Mouse (Mus musculus) right cerebral cortex, postnatal 10 days (tissue): Measurements from ENCODE around the gene Frmpd1.

Experiments used
- DNase-seq, 2 experiments: peaks; one replicate each; pipeline ENCODE4 v3.0.0; 2021; ENCODE audit warnings: low spot score in 2 of 2

Frmpd1 gene

DNA sequence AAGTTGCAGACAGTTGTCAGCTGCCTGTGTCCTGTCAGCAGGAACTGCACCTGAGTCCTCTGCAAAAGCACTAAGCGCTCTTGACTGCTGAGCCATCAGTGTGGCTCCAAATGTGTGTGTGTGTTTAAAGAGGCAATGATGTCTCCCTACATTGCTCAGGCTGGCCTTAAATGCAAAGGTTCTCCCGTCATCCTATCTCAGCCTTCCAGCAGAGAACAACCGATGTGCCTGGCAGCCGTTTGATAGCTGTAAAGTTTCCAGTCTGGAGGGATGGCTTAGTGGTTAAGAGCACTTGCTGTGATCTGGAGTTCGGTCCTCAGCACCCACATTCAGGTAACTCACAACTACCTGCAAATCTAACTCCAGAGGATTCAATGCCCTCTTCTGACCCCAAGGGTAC lies 56.7 kb downstream of the Frmpd1 start:
- no peak for DNase-seq

DNA sequence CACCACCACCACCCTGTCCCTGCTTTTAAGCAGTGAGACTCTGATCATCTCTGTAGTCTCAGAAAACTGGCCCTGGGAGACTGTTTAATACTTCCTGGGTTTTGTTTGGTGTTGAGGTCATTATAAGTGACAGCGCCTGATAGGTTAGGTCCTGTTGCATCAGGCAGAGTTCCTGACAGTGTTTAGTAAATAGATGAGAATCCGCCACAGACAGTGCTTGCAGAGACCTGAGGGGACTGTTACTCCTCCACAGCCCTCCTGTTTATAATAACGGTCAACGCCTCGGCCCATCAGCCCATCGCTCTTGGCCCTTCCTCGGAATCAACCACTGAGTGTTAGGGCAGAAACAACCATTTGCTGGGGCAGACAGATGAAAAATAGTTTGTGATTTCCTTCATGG lies 57.5 kb downstream of the Frmpd1 start:
- no peak for DNase-seq

DNA sequence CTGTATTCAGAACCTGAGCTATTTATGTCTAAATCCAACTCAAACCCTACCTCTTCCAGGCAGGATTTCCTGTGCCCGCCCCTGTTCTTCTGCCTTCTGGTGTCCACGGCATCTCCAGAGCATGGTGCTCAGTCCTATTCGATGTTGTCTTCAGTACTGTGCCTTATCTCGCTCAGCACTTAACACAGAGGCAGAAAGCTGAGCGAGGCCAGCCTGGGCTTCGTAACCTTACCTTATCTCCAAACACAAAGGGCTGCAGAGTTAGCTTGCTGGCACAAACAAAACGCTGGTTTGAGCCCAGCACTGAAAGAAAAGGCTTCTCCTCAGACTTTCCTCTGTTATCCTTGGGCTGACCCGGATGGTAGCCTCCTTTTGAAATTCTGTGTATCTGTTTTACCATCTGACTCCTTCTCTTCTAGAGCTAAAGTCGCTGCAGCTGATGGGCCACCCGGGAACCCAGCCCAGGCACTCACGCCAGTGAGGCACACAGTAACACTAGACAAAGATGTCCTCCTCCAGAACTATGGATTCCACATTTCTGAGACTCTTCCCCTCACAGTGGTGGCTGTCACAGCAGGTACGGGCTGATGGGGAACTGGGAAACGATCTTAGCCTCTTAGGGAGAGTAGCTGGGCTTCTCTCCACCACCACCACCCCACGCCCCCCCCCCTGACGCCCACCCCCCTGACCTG lies 58.7 kb downstream of the Frmpd1 start:
- no peak for DNase-seq

DNA sequence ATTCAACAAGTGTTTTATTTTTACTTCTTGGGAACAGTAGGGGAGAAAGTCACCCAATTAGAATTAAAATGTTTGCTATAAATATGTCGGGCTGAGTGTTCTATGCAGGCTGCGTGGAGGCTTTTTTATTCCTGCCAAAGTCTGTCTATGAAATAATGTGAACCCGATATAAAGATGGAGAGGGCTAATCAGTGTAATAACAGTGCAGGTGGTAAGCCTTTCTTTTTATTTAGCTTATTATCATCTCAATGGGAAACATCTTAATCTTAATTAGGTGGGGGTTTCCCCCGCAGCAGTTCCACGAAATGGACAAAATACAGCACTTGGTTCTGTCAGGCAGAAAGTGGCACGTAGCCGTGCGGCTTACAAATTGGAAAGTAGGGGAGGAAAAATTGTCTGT lies 66.6 kb downstream of the Frmpd1 start:
- DNase-seq = no peak

DNA sequence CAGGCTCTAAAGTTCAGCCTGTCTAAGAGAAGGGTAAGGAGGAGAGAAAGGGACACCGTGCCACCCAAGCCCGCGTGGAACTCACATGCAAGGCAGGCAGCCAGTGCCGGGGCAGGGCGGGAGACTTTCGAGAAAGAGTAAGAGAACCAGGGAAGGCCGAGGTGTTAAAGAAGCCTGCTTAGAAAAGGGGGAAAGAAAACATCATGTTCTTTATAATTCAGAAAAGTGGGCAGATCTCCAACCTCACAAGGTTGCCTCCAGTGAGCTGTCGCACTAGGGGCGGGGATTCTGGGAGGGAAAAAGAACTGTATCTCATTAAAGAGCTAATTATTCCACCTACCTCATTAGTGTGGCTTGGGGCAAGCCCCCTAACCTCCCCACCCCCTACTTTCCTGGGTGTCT lies 68.2 kb downstream of the Frmpd1 start:
- DNase-seq = peak; percentile 56 to 65

DNA sequence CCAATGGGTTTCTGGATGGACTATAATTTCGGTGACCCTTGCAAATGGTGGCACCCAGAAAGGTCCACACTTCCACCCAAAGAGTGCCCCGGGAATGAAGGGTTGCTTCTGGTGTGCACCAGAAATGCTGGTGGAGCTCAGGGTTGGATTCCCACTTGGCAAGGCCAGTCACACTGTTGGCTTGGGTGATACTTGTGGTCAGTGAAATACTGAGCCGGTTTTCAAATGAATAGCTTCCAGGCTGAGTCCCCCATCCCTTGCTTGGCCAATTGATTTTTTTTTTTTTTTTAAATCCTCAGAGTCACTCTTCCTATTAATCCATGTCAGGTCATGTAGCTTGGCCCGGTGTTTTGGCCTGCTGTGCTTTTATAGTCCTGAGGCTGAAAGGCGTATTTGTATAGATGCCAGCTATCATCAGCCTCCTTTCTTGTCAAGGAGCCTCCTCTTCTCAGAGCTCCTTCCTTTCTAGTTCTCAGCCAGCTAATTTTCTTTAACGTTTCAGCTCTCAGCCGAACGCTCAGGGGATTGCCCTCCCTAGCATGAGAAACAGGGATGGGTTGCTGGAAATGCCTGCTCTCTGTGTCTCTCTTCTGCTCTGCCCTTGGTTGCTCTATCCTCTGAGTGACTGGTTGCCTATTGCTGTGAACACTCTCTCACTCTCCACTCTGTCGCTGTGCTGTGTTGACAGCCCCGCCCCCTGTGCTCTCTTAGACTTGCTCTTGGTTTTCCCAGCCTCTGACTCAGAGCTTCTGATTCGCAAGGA lies 69.3 kb downstream of the Frmpd1 start:
- peak; percentile 53 to 66 for DNase-seq

DNA sequence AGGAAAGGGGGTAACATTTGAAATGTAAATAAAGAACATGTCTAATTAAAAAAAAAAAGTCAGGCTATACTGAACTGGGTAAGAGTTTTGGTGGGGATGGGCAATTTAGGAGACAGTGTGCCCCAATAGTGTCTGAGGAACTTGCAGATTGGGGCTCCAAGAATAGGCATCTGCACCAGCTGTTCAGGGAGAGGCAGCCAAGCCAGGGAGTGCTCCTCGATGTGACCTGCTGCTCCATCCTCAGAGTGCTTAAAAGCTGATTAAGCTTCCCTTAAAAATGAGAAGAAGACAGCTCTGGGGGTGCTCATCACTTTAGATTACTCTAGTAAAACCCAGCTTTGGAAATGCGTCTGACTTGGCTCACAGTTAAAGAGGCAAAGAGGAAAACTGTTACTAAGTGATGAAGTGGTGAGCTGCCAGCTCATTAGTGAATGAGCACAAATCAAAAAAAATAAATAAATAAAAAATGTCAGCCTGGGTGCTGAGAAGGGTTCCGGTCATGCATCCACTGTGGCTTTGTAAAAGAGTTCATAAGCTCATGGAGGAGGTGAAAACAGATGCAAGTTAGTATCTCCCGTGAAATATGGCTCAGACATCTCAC lies 74.7 kb downstream of the Frmpd1 start:
- peak in 1 of 2 experiments; percentile 52 for DNase-seq

DNA sequence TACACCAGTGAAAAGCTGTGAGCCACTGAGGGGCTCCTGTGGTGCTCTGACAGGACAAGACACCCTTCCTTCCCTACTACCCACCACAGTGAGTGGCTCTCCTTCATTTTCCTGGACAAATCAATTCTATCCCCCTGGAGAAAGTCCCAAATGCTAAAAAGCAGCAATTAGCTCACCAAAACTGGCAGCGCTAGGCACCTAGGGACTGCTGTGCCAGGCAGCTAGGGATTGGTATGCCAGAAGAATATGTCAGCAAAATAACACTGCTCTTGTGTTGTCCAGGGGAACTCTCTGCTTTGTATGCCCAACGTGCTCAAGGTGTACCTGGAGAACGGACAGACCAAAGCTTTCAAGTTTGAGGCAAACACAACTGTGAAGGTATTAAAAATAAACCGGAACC lies 76.9 kb downstream of the Frmpd1 start:
- DNase-seq = peak; percentile 49 to 50

DNA sequence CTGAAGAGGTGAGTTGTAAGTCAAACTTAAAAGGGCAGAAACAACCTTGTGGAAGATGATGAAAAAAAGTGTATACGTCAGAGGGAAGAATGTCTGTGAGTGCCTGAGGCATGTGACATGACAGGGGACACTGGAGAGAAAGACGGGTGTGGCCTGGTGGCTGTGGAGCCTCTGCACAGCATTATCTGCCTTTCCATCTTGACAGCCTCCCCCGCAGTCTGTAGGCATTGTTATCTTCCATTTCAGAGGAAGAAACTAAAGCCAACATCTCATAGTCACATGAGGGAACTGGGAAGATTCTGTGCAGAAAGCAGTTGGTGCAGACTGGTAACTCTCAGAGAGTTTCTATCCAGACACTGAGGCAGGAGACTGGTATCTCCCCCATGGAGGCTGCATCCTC lies 83.2 kb downstream of the Frmpd1 start:
- no peak for DNase-seq

DNA sequence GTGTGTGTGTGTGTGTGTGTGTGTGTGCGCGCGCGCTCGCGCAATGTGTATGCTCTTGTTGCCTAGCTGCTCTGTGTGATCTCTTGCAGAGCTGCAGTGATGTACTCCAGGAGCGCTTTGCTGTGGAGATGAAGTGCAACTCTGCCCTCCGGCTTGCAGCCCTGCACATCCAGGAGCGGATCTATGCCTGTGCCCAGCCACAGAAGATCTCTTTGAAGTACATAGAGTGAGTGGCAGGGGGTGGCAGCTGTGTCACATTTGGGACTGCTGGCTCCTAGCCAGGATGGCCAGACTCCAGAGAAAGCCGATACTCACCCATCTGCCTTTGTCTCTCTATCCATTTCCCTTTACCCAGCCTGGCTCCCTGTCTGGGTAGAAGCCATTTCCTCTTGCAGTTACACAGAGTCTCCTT lies 86.4 kb downstream of the Frmpd1 start:
- DNase-seq = peak; percentile 85 to 88

DNA sequence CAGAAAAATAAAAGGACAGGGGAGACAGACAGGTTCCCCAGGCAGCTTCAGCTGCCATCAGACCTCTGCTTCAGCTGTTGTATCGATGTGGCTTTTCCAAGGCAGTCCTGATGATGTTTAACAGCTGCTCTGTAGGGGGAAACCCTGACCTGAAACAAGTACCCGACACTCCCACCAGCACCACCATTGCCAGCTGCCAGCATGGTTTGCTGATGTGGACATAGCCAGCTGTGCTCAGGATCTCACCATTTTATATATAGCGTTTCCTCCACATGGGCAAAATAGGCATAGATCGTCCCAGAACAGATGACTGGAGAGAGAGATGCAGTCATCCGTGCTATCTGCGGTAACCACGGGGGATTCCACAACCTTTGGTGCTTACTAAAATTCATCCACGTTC lies 91.1 kb downstream of the Frmpd1 start:
- peak in 1 of 2 experiments; percentile 11 for DNase-seq

DNA sequence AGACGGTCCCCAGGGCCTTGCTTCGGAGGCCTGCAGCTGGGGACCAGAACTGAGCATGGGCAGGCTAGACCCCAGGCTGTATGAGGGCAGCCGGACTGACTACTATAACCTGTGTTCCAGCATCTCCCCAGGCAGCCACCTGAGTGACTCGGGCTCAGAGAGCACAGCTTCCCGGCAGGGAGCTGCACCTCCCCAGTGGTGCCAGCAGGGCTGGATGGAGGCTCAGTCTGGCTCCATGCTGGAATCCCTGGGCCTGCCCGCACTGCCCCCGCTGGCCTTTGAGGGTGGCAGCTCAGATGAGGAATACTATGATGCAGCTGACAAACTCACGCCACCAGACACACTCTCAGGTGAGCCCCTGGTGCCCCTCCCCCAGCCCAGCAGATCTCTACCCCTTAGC lies 94.6 kb downstream of the Frmpd1 start:
- peak in 1 of 2 experiments; percentile 27 for DNase-seq

DNA sequence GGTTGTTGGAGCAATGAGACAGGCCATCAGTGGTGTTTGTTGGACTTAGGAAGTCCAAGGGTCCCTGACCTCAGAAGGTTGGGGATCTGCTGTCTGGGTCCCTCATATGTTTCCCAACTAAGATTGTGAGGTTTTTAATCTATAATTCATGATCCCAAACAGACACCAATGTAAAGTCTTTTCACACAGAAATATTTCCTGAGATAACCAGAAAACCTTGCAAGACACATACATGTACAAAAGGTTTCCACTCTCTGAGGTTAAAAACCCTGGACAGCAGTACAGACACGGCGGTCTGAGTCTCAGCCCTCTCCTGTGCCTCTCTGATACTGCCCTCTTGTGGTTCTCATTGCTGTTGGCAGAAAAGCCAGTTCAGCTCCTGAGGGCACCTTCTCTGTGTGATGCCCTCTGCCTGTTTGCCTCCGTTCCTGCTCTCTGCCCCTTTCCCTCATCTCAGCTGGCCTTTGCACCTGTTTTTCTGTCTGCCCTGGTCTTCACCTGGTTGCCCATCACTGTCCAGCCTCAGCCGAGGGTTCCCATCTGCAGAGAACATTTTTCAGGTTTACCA lies 95.4 kb downstream of the Frmpd1 start:
- peak; percentile 66 to 76 for DNase-seq

DNA sequence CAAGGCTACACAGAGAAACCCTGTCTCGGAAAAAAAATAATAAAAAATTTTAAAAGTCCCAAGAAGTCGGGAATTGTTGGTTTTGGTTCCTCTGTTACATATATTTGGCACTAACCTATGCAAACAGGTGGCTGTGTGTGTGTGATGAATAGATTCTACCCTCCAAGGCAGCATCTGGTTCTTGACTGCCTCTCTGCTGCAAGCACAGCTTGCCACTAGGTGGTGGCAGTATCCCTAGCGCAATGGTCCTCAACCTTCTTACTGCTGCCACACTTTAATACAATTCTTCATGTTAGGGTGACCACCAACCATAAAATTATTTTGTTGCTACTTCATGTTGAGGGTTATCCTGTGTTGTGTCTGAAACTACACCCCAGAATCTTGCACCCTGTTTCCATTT lies 101.6 kb downstream of the Frmpd1 start:
- DNase-seq = peak in 1 of 2 experiments; percentile 20

DNA sequence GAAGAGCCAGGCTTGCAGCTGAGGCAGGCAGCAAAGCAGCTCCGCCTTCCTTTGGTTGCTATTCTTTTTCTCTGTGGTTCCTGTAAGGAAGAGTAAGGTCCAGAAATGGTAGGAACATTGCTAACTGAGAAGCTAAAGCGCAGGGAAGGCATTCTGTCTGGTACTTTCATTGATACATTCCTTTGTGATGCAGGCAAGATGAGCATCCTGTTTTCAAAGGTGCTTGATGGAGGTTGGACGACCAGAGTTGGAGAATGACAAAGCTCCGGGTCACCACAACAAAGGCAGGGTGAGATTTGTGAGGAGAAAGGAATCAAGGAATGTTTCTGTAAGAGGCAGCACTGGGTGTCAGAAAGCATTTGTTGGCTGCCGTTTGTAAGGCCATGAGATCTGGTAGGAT lies 103.2 kb downstream of the Frmpd1 start:
- DNase-seq = peak in 1 of 2 experiments; percentile 2

DNA sequence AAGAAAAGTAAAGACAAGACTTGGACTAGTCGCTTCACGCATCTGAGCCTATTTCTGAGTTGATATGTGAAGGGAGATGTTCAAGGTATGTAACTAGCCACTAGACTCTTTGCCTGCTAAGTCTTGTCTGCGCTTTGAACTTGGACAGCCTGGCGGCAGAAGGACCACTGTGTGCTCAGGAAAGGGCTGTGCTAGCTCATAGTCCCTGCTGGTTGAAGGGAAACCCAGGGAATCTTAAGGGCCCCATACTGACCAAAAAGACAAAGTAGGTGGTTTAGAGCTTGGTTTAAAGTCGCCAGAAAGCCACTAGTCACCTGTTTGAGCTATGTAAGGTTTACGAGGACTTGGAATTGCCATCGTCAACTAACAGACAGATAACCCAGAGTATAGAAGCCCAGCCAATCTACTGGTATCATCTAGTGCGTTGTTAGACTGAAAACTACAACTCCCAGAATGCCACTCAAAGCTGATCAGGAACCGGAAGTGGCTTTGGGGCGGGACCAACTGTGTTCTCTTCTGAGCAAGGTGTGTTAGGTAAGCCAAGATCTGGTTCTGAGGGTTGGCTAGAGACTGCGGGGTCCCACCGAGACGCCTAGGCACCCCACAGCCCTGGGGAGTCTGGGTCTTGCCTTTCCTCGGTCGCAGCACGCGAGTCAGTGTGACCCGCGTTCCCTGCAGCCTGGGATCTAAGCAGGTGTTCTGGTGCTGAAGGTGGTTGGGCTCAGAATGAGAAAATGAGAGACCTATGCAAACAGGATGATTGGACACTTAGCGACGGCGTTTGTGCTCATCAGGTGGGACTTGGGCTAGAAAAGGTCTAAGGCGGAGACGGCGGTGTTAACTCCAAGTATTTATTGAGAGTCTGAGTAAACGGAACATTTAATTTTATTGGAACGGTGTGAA lies 112.2 kb downstream of the Frmpd1 start, which contains the start of gene Trmt10b:
TSS of gene Trmt10b (plus strand) at position 466 of the 903 bp plus-strand sequence.
- DNase-seq = peak; percentile 81 to 87

DNA sequence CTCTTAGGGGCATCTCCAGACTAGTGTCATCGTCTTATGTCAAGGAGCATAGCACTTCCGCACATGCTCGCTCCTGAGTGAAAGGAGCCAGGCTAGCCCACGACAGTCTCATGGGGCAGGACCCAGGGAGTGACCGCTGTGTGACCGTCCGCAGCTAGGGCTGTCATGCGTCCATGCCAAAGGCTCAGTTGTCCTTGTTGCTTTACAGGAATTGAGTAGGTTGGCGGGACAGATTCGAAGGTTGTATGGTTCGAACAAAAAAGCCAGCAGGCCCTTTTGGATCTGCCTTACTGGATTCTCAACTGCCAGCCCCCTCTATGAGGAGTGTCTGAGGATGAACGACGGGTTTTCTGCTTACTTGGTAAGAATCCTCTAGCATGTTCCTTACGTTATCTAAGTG lies 120.9 kb downstream of the Frmpd1 start:
- peak in 1 of 2 experiments; percentile 12 for DNase-seq

DNA sequence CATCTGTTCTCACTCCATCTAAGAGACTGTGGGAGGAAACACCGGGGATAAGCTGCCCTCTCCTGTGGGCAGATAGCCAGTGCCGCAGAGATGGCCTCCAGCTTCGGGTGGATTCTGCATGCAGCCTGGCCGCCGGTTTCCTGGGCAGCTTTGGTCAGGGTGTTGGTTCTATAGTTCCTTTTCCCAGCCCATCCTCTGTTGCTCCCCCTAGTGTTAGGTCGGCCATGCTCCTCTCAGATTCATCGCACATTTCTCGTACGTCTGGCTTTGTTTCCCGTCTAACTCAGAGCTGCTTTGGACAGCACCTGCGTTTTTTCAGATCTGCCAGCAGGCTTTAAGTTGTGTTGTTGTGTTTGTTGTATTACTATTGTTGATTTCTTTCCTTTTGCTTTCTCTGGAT lies 123.4 kb downstream of the Frmpd1 start:
- DNase-seq = peak in 1 of 2 experiments; percentile 46

DNA sequence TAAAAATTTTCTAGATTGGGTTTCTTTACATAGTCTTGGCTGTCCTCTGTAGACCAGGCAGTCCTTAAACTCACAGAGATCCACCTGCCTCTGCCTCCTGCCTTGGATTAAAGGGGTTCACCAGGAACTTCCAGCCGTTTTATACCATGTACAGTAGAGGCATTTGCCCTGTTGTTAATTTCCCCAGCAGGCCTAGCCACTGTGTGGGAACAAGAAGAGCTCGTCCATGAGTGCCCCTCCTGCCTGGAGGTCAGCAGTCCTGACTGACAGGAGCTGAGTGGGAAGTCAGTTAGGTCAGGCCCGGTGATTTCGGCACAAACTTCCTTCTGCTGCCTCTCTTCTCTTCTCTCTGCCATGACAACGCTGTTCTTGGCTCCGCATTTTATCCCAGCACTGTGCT lies 123.9 kb downstream of the Frmpd1 start:
- DNase-seq = no peak

DNA sequence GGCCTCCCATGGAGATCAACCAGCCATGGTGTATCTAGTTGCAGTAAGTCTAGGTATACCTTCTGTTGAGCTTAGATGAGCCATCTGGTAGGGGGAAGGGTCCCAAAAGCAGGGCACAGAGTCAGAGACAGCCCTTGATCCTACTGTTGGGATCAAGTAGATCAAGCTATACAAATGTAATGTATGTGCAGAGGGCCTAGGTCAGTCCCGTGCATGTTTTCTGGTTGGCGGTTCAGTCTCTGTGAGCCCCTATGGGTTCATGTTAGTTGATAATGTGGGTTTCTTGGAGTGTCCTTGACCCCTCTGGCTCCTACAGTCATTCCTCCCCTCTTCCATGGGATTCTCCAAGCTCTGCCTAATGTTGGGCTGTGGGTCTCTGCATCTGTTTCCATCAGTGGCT lies 126.4 kb downstream of the Frmpd1 start:
- no peak for DNase-seq

DNA sequence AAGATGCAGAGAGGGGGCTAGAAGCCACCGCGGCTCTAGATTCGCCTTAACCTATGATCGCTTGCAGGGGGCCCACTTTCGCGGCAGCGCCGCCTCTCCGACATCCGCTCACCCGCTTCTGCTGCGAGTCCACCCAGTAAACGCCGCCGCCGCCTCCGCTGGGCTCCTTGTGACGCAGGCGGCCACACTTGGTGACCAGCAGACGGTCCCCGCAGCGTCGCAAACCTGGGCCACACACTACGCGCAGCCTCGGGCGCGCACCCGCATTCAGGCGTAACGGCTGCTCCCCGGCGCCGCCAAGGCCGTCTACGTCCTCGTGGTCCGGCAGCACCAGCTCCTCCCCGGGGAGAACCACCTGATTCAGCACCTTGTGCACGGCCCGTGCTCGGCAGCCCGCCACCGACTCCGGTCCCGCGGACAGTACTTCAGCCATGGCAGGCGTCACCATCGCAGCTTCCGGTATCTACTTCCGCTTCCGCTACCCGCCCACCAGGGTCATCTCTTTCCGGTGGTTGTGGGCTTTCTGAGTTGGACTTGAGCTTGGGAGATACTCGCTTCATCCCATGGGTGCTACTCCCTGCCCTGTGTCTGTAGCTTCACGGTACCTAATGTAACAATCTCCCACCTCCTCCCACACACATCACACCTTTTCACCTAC lies 135.6 kb downstream of the Frmpd1 start:
- peak; percentile 90 to 93 for DNase-seq
